Mouse (Mus musculus) cerebellum, adult 2 months (tissue): ENCODE data around the gene Man2a1.

Source experiments
- CTCF ChIP-seq: fragments of 200-500 bp; IDR thresholded peaks from 2 replicates; pipeline ENCODE4 v1.5.1; 2011; ENCODE audit warnings: low read depth, mild to moderate bottlenecking, control low read depth, low read length, moderate library complexity, borderline replicate concordance; ENCODE audit not compliant: insufficient read depth
- POLR2A ChIP-seq: fragments of 200-500 bp; IDR thresholded peaks from 2 replicates; pipeline ENCODE4 v1.6.1; 2011; ENCODE audit warnings: low read length, control low read depth, borderline replicate concordance; ENCODE audit not compliant: insufficient read depth

DNA sequence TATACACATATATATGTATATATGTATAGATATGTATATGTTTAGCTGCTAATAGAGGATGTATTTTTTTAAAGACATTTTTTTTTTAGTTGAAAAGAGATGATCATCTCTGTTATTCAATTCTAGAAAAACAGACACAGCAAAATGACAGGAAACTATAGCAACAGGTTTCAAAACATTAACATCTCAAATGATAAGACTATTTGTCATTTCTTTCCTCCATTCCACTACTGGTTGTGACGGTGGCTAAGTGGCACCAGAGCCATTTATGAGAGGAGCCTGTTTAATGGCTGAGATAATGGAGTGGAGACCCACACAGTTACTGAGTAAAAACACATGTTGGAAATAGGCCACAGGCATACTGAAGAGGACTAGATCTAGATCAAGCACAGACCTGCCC, 185.4 kb downstream of the Man2a1 start:
- TF ChIP-seq CTCF: no peak
- TF ChIP-seq POLR2A: no peak
